Mouse (Mus musculus) E14TG2a.4 (cell line): ENCODE measurements at regions not wholly inside any gene's neighbourhood (a gene's known extent, or its start where the extent isn't known, plus 50 kb on each side); places are given as distances from the start of the nearest gene placed in this dataset.

Experiments used
- CTCF ChIP-seq: conservative IDR thresholded peaks from 2 replicates; pipeline ENCODE4 v1.5.1; 2014; ENCODE audit warnings: low read length
- POU5F1 ChIP-seq: IDR thresholded peaks from 2 replicates; pipeline ENCODE4 v1.6.1; 2014; ENCODE audit warnings: low read length, borderline replicate concordance

GRCm38 (mm10) chr6:67125715-67126312, 88.6 kb upstream of the Gadd45a start:
- TF ChIP-seq CTCF (no peak), POU5F1 (no peak)
